Mouse (Mus musculus): ENCODE measurements around the gene Lpcat4. TPM values are rescaled to one million over a fixed set of nuclear protein-coding genes. Genes with fewer than 3 reads are reported as not detected.

Gene Lpcat4
- total and polyA plus RNA-seq, 3 experiments, result 12.3 to 75.2 (median 17.2) TPM

GRCm38 (mm10) chr2:112249780-112250453 is 10.6 kb downstream of the Lpcat4 start:
- TF ChIP-seq RAD21 (IDR thresholded peaks at IDR 0.05; ENCODE audit: low read depth, low read length), result no peak
- TF ChIP-seq ZNF384 (IDR thresholded peaks at IDR 0.05; ENCODE audit: low read depth, low read length), result no peak
- TF ChIP-seq USF2 (conservative IDR thresholded peaks at IDR 0.05; ENCODE audit: low read depth, low read length), result no peak
- TF ChIP-seq TBP (conservative IDR thresholded peaks at IDR 0.05; ENCODE audit: low read depth, low read length), result no peak
- no peak for TF ChIP-seq SMC3 (IDR thresholded peaks at IDR 0.05; ENCODE audit: low read depth, low read length)
- TF ChIP-seq CHD1 (IDR thresholded peaks at IDR 0.05; ENCODE audit: low read depth, low read length), result no peak
- in situ Hi-C loops (cut with MboI; ENCODE audit: low pct_ligation_motif_present, low pct_unique_long_range_greater_than_20kb, low sequenced_read_pairs) (no loop called here), dilution Hi-C loops (cut with MboI; ENCODE audit: extremely low pct_ligation_motif_present, extremely low pct_unique_long_range_greater_than_20kb, low sequenced_read_pairs) (no loop called here)
- Histone ChIP-seq H3K27me3 (replicated peaks) (no peaks in the 10 kb centered on the region), H3K27ac (ENCODE audit: insufficient read depth, low read depth) (no peak overlapping the region), H3K36me3 (replicated peaks in 1 of 2; ENCODE audit: control insufficient read depth in 1 of 2, insufficient read depth in 1 of 2, low read length in 1 of 2) (peaks cover 9 to 53% of the 10 kb centered on the region in 2 experiments), H3K9ac (ENCODE audit: insufficient read depth, low read depth) (no peak overlapping the region), H3K79me2 (replicated peaks; ENCODE audit: control insufficient read depth, extremely low read depth, insufficient read depth, poor library complexity, severe bottlenecking) (no peaks in the 10 kb centered on the region), H3K4me2 (ENCODE audit: insufficient read depth, low read depth, poor library complexity, severe bottlenecking) (no peak overlapping the region), H3K9me3 (replicated peaks; ENCODE audit: low read length) (no peaks in the 10 kb centered on the region), H3K4me1 (ENCODE audit: control insufficient read depth in 1 of 2, insufficient read depth in 2 of 2) (peaks cover 0 to 29% of the 10 kb centered on the region in 2 experiments; a peak in 2 of 4 replicates), H3K4me3 (replicated peaks in 1 of 3; ENCODE audit: low read depth in 2 of 3, low read length in 2 of 3, poor library complexity in 1 of 3) (no peak overlapping the region)
- no peak for DNase-seq (ENCODE audit: extremely low read depth)

GRCm38 (mm10) chr2:112254675-112255515 is 15.6 kb downstream of the Lpcat4 start:
- dilution Hi-C loops (cut with MboI; ENCODE audit: extremely low pct_ligation_motif_present, extremely low pct_unique_long_range_greater_than_20kb, low sequenced_read_pairs) (no loop called here), in situ Hi-C loops (cut with MboI; ENCODE audit: low pct_ligation_motif_present, low pct_unique_long_range_greater_than_20kb, low sequenced_read_pairs) (no loop called here)
- Histone ChIP-seq H3K36me3 (replicated peaks in 1 of 2; ENCODE audit: control insufficient read depth in 1 of 2, insufficient read depth in 1 of 2, low read length in 1 of 2) (peaks cover 0 to 11% of the 10 kb centered on the region in 2 experiments), H3K9ac (ENCODE audit: insufficient read depth, low read depth) (no peak overlapping the region), H3K4me3 (replicated peaks in 1 of 3; ENCODE audit: low read depth in 2 of 3, low read length in 2 of 3, poor library complexity in 1 of 3) (no peak overlapping the region), H3K4me2 (ENCODE audit: insufficient read depth, low read depth, poor library complexity, severe bottlenecking) (no peak overlapping the region), H3K4me1 (ENCODE audit: control insufficient read depth in 1 of 2, insufficient read depth in 2 of 2) (peaks cover 0 to 15% of the 10 kb centered on the region in 2 experiments; a peak in 2 of 4 replicates), H3K9me3 (replicated peaks; ENCODE audit: low read length) (no peaks in the 10 kb centered on the region), H3K27ac (ENCODE audit: insufficient read depth, low read depth) (no peak overlapping the region), H3K79me2 (replicated peaks; ENCODE audit: control insufficient read depth, extremely low read depth, insufficient read depth, poor library complexity, severe bottlenecking) (no peaks in the 10 kb centered on the region), H3K27me3 (replicated peaks) (no peaks in the 10 kb centered on the region)
- TF ChIP-seq ZNF384 (IDR thresholded peaks at IDR 0.05; ENCODE audit: low read depth, low read length) (peak; percentile 61), RAD21 (IDR thresholded peaks at IDR 0.05; ENCODE audit: low read depth, low read length) (no peak)
- DNase-seq (ENCODE audit: extremely low read depth), result no peak

- dilution Hi-C loops (cut with MboI; ENCODE audit: extremely low pct_ligation_motif_present, extremely low pct_unique_long_range_greater_than_20kb, low sequenced_read_pairs), result no loop called here
- peaks cover 0 to 12% of the 10 kb centered on the region in 2 experiments for H3K36me3 ChIP-seq (replicated peaks in 1 of 2; ENCODE audit: control insufficient read depth in 1 of 2, insufficient read depth in 1 of 2, low read length in 1 of 2)
- peak within 1 kb of the TSS; percentile 61 for H3K4me2 ChIP-seq (ENCODE audit: insufficient read depth, low read depth, poor library complexity, severe bottlenecking)
- in situ Hi-C loops (cut with MboI; ENCODE audit: low pct_ligation_motif_present, low pct_unique_long_range_greater_than_20kb, low sequenced_read_pairs), result no loop called here
- DNase-seq (ENCODE audit: extremely low read depth), result peak; percentile 55
- no peaks in the 10 kb centered on the region for H3K27me3 ChIP-seq (replicated peaks)
- no peak within 1 kb of the TSS for H3K9ac ChIP-seq (ENCODE audit: insufficient read depth, low read depth)
- peaks cover 21% of the 10 kb centered on the region for H3K79me2 ChIP-seq (replicated peaks; ENCODE audit: control insufficient read depth, extremely low read depth, insufficient read depth, poor library complexity, severe bottlenecking)
- H3K9me3 ChIP-seq (replicated peaks; ENCODE audit: low read length), result no peaks in the 10 kb centered on the region
- peak within 1 kb of the TSS in 1 of 3 experiments; percentile 18 for H3K4me3 ChIP-seq (replicated peaks in 1 of 3; ENCODE audit: low read depth in 2 of 3, low read length in 2 of 3, poor library complexity in 1 of 3)
- no peak within 1 kb of the TSS for H3K27ac ChIP-seq (ENCODE audit: insufficient read depth, low read depth)
- H3K4me1 ChIP-seq (ENCODE audit: control insufficient read depth in 1 of 2, insufficient read depth in 2 of 2), result peaks cover 2 to 30% of the 10 kb centered on the region in 2 experiments; a peak in 2 of 4 replicates
- TF ChIP-seq RAD21 (IDR thresholded peaks at IDR 0.05; ENCODE audit: low read depth, low read length) (peak; percentile 90), ZMIZ1 (IDR thresholded peaks at IDR 0.05; ENCODE audit: low read depth, low read length) (no peak), JUND (conservative IDR thresholded peaks at IDR 0.05; ENCODE audit: low read depth, low read length) (no peak), MAX (IDR thresholded peaks at IDR 0.05; ENCODE audit: low read length) (no peak), SMC3 (IDR thresholded peaks at IDR 0.05; ENCODE audit: low read depth, low read length) (peak; percentile 77), TCF12 (IDR thresholded peaks at IDR 0.05; ENCODE audit: low read depth, low read length) (no peak), POLR2A (IDR thresholded peaks at IDR 0.05; ENCODE audit: low read depth, low read length) (no peak), ZC3H11A (IDR thresholded peaks at IDR 0.05; ENCODE audit: low read depth, low read length) (no peak), HCFC1 (IDR thresholded peaks at IDR 0.05; ENCODE audit: low read depth, low read length) (no peak), NRF1 (IDR thresholded peaks at IDR 0.05; ENCODE audit: low read depth, low read length) (no peak), IRF4 (IDR thresholded peaks at IDR 0.05; ENCODE audit: low read depth, low read length) (0 out of 2 replicates have a peak, but pooled peaks have one; percentile 34), MEF2A (IDR thresholded peaks at IDR 0.05; ENCODE audit: borderline replicate concordance, low read depth, low read length) (peak; percentile 14; the same call in 1 of the 2 replicates), GABPA (IDR thresholded peaks at IDR 0.05; ENCODE audit: insufficient replicate concordance, low read depth, low read length) (no peak), MAFK (IDR thresholded peaks at IDR 0.05; ENCODE audit: insufficient replicate concordance, low read length) (no peak), ELF1 (IDR thresholded peaks at IDR 0.05; ENCODE audit: low read depth, low read length) (no peak), POLR2AphosphoS2 (IDR thresholded peaks at IDR 0.05; ENCODE audit: low read depth, low read length) (no peak)
Measured at GRCm38 (mm10) chr2:112259241-112259962, 20.1 kb downstream of the Lpcat4 start, which contains the start of gene Nutm1. Nutm1 (minus strand) TSS chr2:112259291.

All from CH12.LX (cell line).